Mouse (Mus musculus) thymus, adult 2 months (tissue): ENCODE measurements at regions not wholly inside any gene's neighbourhood (a gene's known extent, or its start where the extent isn't known, plus 50 kb on each side); places are given as distances from the start of the nearest gene placed in this dataset.

ENCODE experiments used
- CTCF ChIP-seq: fragments of 200-500 bp; IDR thresholded peaks from 2 replicates; pipeline ENCODE4 v1.5.1; 2012; ENCODE audit warnings: mild to moderate bottlenecking, control low read depth, low read length, moderate library complexity, borderline replicate concordance; ENCODE audit not compliant: control insufficient read depth, poor library complexity, insufficient read depth; ENCODE audit errors: extremely low read depth
- POLR2A ChIP-seq: fragments of 200-500 bp; IDR thresholded peaks from 2 replicates; pipeline ENCODE4 v1.6.1; 2012; ENCODE audit warnings: mild to moderate bottlenecking, low read length, control low read depth, moderate library complexity; ENCODE audit not compliant: control insufficient read depth, poor library complexity, insufficient read depth; ENCODE audit errors: extremely low read depth

- no peak for TF ChIP-seq CTCF
- TF ChIP-seq POLR2A: no peak
Measured at GRCm38 (mm10) chr8:12135392-12136177, 143.0 kb upstream of the A230072I06Rik start.
